Mouse (Mus musculus): ENCODE measurements around the gene C1qc.

The C1qc gene

DNA sequence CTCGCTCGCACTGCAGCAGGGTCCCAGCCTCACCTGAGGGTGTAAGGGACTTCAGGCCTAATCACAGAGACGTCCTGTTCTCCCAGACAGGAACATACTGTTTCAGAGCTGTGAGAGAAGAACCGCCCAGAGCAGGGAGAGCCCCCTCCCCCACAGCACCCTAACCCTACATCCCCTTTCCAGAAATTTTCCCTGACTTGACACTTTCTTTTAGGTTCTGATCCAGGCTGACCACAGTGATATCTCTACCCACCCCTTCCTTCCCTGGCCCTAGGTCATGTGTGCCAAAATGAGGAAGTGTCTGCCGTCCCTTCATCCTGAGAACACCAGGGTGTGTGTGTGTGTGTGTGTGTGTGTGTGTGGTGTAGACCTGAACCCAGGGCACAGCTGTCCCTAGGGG lies at the start of gene C1qc:
C1qc (minus strand) TSS at position 255 of the 400 bp plus-strand sequence.
- no peak for DNase-seq (ENCODE audit: low spot score)

GRCm38 (mm10) chr4:136937935-136938334 lies 45.1 kb upstream of the C1qc start:
- no peak for DNase-seq (ENCODE audit: low spot score)

- DNase-seq (ENCODE audit: low spot score): no peak
These were observed 44.5 kb upstream of the C1qc start for GRCm38 (mm10) chr4:136937344-136937743.

GRCm38 (mm10) chr4:136934746-136935613 lies 42.1 kb upstream of the C1qc start:
- DNase-seq (ENCODE audit: low spot score): no peak

- no peak for DNase-seq (ENCODE audit: low spot score)
These were observed 37.6 kb upstream of the C1qc start for GRCm38 (mm10) chr4:136930474-136930873.

DNA sequence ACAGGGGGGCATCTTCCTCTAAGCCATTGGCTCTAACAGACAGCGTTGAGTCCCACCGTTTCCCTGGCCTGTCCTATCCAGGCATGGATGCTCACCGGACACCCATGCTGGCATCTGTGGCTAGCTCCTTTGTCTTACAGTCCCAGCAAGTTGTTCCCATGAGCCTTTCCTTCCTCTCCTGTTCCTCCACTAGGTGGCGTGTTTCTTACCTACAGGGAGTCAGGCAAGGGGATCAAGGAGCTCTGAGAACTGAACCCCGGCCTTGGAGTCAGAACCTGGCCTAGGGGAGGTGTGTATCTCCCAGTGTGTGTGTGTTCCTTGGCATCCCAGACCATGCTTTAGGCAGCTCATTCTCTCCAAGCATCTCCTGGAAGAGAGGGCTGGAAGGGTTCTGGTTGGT lies 36.1 kb upstream of the C1qc start:
- no peak for DNase-seq (ENCODE audit: low spot score)

DNA sequence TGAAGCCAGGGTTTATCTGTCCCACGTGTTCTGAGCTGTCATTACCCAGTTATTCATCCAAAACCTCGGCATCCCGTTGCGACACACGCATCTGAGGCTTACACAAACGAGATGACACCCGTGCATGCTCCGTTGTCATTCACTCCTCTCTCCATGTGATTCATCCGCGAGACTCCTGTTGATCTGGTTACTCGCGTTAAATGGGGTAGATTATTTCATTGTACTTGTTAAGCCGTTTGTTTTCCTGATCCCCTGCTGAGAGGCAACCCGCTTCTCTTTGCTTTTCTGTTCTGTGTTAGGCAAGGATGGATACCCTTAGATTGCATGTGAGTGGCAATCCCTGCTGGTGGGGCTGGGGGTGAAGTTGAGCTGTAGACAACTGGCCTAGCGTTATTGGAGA lies 32.9 kb upstream of the C1qc start:
- DNase-seq (ENCODE audit: low spot score): no peak

- peak; percentile 75 for DNase-seq (ENCODE audit: low spot score)
These were observed 31.7 kb upstream of the C1qc start for GRCm38 (mm10) chr4:136924529-136924928.

GRCm38 (mm10) chr4:136919526-136919925 lies 26.7 kb upstream of the C1qc start:
- no peak for DNase-seq (ENCODE audit: low spot score)

- DNase-seq (ENCODE audit: low spot score): no peak
These were observed 26.0 kb upstream of the C1qc start for GRCm38 (mm10) chr4:136918834-136919233.

- DNase-seq (ENCODE audit: low spot score): no peak
These were observed 24.3 kb upstream of the C1qc start for GRCm38 (mm10) chr4:136917165-136917524.

DNA sequence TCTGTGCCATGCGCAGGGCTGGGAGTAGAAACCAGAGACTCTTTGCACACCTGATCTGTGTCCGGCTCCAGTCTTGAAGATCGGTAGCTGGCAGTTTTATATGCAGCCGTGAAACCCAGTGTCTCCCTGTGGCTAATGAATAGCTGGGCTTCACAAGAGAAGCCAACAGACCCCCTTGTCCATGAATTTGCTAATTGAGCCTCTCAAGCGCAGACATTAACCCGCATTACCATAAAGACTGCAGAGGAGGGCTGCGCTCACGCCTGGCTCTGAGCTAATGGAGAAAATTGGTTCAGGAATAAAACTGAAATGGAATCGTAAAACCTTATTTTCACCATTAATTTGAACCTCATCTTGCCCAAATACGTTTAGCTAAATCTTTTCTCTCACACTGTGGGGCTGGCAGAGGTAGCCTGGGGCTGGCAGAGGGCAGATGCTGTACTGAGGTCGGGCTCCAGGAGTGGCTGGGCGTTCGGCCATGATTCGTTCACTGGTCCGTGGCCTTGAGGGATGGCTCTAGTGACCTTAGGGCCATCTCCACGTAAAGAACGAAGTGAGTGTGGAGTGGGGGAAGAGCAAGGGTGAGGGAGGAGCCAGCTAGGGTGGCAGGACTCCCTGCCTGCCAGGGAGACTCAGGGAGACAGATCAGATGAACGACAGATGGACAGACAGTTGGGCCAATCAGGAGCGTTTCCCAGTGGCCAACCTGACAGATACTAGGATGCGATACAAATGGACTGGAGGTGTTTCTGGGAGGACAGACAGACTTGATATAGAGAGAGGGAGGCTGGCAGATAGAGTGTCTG lies 23.7 kb upstream of the C1qc start:
- no peak for DNase-seq (ENCODE audit: low spot score)

GRCm38 (mm10) chr4:136912841-136913240 lies 20.0 kb upstream of the C1qc start:
- DNase-seq (ENCODE audit: low spot score): no peak

DNA sequence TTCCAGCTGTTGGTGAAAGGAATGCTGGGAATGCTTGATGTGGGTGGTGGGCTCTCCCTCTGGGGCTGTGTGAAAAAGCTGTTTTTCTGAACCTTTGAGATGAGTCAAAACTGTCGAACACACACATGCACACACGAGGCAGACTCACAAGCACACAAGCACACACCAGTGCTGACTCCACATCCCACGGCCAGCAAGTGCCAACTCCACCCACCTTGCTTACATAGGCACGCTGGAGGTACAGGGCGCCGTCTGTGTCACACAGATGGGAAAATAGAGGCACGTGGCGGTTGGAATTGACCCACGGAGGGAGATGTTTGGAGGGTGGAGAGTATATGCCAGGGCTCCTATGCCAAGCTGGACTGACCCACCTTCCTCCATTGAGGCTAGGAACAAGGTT lies 18.9 kb upstream of the C1qc start:
- DNase-seq (ENCODE audit: low spot score): no peak

DNA sequence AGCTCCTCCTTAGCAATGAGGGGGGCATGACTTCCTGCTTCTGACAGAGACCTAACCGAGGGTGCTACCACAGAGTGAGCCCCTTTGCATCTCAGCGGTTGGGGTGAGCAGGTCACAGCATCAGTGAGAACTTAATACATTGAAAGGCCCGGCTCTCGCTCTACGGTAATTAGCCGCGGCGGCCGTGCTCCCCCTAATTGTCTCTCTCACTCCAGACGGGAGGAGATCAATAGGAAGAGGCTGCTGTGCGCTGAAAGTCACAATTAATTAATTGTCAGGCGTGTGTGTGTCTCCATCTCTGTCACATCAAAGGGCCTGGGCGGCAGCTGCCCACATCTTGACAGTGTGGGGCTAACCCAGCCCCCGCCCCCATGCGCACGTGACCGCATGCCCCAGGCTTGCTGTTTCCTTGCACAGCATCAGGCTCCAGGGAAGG lies 18.4 kb upstream of the C1qc start:
- DNase-seq (ENCODE audit: low spot score): no peak

DNA sequence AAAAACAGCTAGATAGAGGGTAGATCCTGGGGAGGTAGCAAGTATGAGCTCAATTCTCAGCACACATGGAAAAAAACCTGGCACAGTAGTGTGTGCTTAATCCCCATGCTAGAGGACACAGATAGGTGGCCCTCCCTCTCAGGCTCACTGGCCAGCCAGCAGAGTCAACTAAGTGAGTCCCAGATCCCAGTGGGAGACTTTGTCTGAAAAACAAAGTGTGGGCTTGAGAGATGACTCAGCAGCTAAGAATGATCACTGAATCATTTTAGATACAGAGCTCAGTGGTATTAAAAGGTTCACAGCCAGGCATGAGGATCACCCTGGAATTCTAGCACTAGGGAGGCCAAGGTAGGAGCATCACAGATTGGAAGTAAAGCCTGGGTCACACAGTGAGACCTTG lies 14.9 kb upstream of the C1qc start:
- no peak for DNase-seq (ENCODE audit: low spot score)

- DNase-seq (ENCODE audit: low spot score): peak; percentile 53
These were observed 14.2 kb upstream of the C1qc start for GRCm38 (mm10) chr4:136907033-136907432.

DNA sequence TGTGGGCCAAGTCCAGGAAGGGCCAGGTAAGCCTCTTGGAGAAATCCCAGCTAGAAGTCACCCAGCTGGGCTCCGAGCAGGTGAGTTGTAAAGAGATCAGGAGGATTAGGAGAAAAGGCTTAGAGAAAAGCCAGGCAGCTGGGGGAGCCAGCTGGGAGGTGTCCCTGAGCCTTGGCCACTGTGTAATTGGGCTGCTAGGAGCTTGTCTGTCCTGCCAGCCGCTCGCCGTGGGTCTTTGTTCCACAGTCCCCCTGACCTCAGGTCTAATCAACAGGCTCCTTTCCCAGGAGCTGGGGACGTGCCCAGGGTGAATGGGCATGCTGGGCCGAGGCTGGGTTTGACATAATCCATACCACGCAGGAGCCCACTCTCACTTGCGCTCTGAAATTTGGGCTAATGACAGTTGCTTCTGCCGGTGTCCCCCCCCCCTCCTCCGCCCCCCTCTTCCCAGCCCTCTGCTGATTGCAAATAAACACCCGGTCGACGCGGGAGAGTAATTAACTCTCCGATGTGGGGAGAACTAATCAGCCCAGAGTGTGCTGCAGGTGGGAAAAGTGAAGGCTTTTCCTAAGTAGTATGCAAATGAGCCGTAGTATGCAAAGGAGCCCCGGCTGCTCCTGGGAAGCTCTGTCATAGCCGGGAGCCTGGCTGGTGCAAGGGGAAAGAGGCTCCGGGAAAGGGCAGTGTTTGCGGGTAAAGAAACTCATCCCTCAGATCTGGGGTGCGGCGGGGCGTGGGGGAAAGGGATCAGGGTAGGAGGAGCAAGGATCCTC lies 12.1 kb upstream of the C1qc start:
- no peak for DNase-seq (ENCODE audit: low spot score)

DNA sequence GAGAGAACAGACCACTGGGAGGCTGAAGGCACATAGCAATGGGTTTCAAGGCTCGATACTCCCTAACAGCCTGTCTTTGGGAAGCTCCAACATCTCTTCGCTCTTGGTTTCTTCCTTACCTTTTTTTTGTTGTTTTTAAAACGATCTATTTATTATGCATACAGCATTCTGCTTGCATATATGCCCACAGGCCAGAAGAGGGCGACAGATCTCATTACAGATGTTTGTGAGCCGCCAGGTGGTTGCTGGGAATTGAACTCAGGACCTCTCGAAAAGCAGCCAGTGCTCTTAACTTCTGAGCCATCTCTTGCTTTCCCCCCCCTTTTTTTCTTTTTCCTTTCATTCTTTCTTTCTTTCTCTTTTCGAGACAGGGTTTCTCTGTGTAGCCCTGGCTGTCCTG lies 6.3 kb upstream of the C1qc start:
- no peak for DNase-seq (ENCODE audit: low spot score)

- DNase-seq (ENCODE audit: low spot score): no peak
These were observed 5.8 kb upstream of the C1qc start, which contains the start of gene C1qa for GRCm38 (mm10) chr4:136898637-136899036. Gene C1qa (minus strand): TSS chr4:136898803.

GRCm38 (mm10) chr4:136898084-136898598 lies 5.3 kb upstream of the C1qc start:
- no peak for DNase-seq (ENCODE audit: low spot score)

GRCm38 (mm10) chr4:136896461-136896860 lies 3.6 kb upstream of the C1qc start:
- DNase-seq (ENCODE audit: low spot score): no peak
